Mouse (Mus musculus) ES-Bruce4 (cell line): Measurements from ENCODE around the gene Parp3.

Experiments
- CTCF ChIP-seq: IDR thresholded peaks from one replicate; pipeline ENCODE4 v1.8.1; 2011; ENCODE audit warnings: low read depth, low read length
- EP300 ChIP-seq: IDR thresholded peaks from 2 replicates; pipeline ENCODE4 v1.6.1; 2011; ENCODE audit warnings: low read depth, low read length; ENCODE audit not compliant: insufficient read depth
- POLR2A ChIP-seq: IDR thresholded peaks from one replicate; pipeline ENCODE4 v1.8.1; 2011; ENCODE audit warnings: low read length; ENCODE audit not compliant: insufficient read depth

- TF ChIP-seq CTCF = no peak
- TF ChIP-seq EP300 = no peak
- peak; percentile 46 for TF ChIP-seq POLR2A
These were observed 11.8 kb downstream of the Parp3 start for GRCm38 (mm10) chr9:106464751-106465541.
